Mouse (Mus musculus) stomach, postnatal 0 days (tissue): ENCODE measurements around the gene Rtn4rl2.

Experiments
- CTCF ChIP-seq: IDR thresholded peaks from 2 replicates; pipeline ENCODE4 v1.5.1; 2016; ENCODE audit warnings: antibody characterized with exemption, low read depth, mild to moderate bottlenecking, moderate library complexity
- EP300 ChIP-seq: optimal IDR thresholded peaks from 2 replicates; pipeline ENCODE3; 2016; ENCODE audit warnings: antibody characterized with exemption

- TF ChIP-seq EP300, result no peak
- TF ChIP-seq CTCF, result no peak
Measured at GRCm38 (mm10) chr2:84868977-84869376, 17.5 kb downstream of the Rtn4rl2 start.
